Mouse (Mus musculus): ENCODE measurements around the gene Trnau1ap. TPM values are rescaled to one million over a fixed set of nuclear protein-coding genes. Genes with fewer than 3 reads are reported as not detected.
A peak's percentile ranks its signal among the peaks of the same experiment; 100 is the strongest.
"Not testable (repeated sequence)": the region's sequence is repeated elsewhere in the genome, so short reads cannot be mapped to it uniquely, and the experiment has no call there.

Gene Trnau1ap
- polyA plus RNA-seq, 1 experiment from 2014 or later = 80.5 TPM

DNA sequence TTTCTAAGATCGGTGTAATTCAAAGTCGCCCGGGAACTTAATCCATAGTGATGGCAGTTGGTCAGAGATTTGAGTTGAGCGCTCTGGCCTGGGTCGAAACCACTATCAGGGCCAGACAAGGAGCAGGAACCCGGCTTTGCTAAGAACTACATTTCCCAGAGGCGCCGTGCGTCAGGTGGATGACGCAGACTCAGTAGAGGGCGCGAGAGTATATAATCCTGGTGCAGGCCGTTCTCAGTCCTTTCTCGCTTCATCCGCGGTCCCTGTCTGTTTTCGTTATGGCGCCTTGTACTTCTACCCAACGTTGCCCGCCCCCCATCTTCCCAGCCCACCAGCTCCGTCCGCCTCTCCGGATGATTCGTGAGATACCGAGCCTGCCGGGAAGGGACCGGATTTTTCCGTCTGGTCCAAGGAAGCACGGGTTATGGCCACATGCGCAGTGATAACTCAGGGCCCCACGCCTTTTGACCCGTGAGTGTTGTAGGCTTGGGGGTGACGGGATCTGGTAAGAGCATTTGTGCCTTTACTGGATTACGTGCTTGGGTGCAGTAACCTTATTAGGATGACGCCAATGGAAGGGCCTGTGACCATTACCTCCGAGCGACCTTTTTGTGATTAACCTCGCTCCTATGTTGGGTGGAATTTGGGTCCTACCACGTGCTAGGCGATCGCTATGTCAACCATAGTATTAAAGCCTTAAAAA, 20.8 kb downstream of the Trnau1ap start:
- peaks cover 41% of the 10 kb centered on the region for H3K36me3 ChIP-seq
- H3K9ac ChIP-seq = peak overlapping the region; percentile 94
- H3K27me3 ChIP-seq = no peaks in the 10 kb centered on the region
- WGBS = 1% methylated on average over 41 of the region's 41 CpGs
- H3K4me3 ChIP-seq (replicated peaks) = peak overlapping the region; percentile 86
- peak; percentile 91 for ATAC-seq (replicated peaks; ENCODE audit: low FRiP score)
- no peaks in the 10 kb centered on the region for H3K9me3 ChIP-seq (replicated peaks)
- H3K27ac ChIP-seq = peak overlapping the region; percentile 92
- H3K4me1 ChIP-seq = peaks cover 12% of the 10 kb centered on the region
- H3K4me2 ChIP-seq = peak overlapping the region; percentile 82

DNA sequence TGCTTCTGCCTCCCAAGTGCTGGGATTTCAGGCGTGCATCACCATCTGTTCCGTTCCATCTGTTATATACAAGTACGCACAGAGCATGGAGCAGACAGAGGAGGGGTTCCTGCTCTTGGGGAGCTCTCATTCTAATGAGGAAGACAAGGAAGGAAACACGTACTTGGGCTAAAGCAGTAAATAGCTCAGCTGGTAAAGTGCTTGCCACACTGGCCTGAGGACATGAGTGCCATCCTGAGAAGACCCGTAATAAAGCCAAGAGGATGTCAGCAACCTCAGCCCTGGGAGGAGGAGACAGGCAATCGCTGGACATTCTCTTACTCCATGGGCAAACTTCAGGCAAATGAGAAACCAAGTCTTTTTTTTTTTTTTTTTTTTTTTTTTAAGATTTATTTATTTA, 23.3 kb downstream of the Trnau1ap start:
- no peak overlapping the region for H3K4me3 ChIP-seq (replicated peaks)
- WGBS = 75% methylated on average over 6 of the region's 6 CpGs

DNA sequence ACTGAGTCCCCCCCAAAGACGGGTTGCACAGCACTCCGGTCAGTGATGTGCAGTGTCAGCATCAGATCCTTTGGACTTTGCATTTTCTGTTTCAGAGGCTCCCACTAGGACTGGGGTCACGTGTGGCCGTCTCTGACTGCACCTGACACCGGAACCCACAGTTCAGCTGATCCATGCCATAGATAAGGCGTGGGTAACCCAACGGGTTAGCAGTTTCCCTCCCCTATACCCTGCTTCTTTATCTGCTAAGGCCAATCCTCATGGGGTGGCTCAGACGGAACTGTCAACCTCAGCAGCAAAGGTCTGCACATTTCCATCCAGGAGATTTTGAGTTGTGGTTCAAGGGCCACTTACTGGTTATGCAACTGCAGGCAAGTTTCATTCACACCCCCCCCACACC, 24.1 kb downstream of the Trnau1ap start:
- no peak for ATAC-seq (replicated peaks; ENCODE audit: low FRiP score)
- Histone ChIP-seq H3K9me3 (replicated peaks) (no peaks in the 10 kb centered on the region), H3K4me2 (no peak overlapping the region), H3K9ac (no peak overlapping the region), H3K27me3 (no peaks in the 10 kb centered on the region), H3K4me3 (replicated peaks) (no peak overlapping the region), H3K27ac (no peak overlapping the region), H3K36me3 (peaks cover 8% of the 10 kb centered on the region), H3K4me1 (peaks cover 19% of the 10 kb centered on the region)
- WGBS = 82% methylated on average over 8 of the region's 8 CpGs

More for the DNA sequence above, 23.3 kb downstream of the Trnau1ap start:
- Histone ChIP-seq H3K27me3 (no peaks in the 10 kb centered on the region), H3K36me3 (peaks cover 15% of the 10 kb centered on the region), H3K9ac (no peak overlapping the region), H3K4me1 (peaks cover 24% of the 10 kb centered on the region), H3K27ac (no peak overlapping the region), H3K4me2 (no peak overlapping the region), H3K9me3 (replicated peaks) (no peaks in the 10 kb centered on the region)
- ATAC-seq (replicated peaks; ENCODE audit: low FRiP score) = no peak

DNA sequence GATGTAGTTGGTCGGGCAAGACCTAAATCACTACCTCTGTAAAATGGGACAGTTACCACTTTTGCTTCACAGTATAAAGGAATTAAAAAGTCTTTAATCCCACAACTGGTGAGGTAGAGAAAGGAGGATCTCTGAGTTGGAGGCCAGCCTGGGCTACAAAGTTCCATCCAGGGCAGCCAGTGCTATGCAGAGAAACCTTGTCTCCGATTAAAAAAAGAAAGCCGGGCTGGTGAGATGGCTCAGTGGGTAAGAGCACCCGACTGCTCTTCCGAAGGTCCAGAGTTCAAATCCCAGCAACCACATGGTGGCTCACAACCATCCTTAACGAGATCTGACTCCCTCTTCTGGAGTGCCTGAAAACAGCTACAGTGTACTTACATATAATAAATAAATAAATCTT, 25.9 kb downstream of the Trnau1ap start:
- not testable (repeated sequence) for ATAC-seq (replicated peaks; ENCODE audit: low FRiP score); H3K36me3 ChIP-seq; H3K27ac ChIP-seq; H3K9me3 ChIP-seq (replicated peaks); H3K27me3 ChIP-seq
- WGBS = 45% methylated on average over 6 of the region's 6 CpGs
- Histone ChIP-seq H3K4me3 (replicated peaks) (peak overlapping the region; percentile 57), H3K4me2 (peak overlapping the region; percentile 82), H3K9ac (peak overlapping the region; percentile 59; the same call in 1 of the 2 replicates), H3K4me1 (peaks cover 12% of the 10 kb centered on the region)

DNA sequence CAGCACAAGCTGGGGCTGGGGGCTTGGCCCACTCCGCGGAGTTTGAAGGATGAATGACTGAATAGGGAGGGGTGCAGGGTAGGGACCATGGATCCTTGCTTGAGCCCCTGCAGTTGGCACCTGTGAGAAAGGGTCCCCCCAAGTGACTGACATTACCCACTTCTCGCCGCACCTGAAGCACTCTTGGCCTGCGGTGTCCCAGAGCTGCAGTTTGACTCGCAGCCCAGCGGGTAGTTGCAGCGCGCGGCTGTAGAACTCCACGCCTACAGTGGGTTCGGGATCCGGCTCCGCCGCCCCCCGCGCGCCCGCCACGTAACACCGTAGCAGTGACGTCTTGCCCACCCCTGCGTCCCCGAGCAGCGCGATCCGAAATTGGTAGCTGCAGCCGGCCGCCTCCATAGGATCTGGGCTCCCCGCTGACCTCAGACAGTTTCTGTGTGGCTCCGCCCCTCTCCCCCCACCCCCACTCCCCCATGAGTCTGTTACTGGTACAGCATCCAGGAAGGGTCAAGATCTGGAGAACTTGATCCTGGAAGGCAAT, 26.3 kb downstream of the Trnau1ap start, which contains the start of gene Rab42:
Rab42 (minus strand) TSS at position 447 of the 541 bp plus-strand sequence.
- Histone ChIP-seq H3K4me3 (replicated peaks) (peak within 1 kb of the TSS; percentile 57), H3K9ac (peak within 1 kb of the TSS; percentile 59), H3K9me3 (replicated peaks) (no peaks in the 10 kb centered on the region), H3K27ac (peak within 1 kb of the TSS; percentile 72), H3K36me3 (no peaks in the 10 kb centered on the region), H3K27me3 (no peaks in the 10 kb centered on the region), H3K4me1 (peaks cover 12% of the 10 kb centered on the region), H3K4me2 (peak within 1 kb of the TSS; percentile 82)
- ATAC-seq (replicated peaks; ENCODE audit: low FRiP score) = peak; percentile 75
- under 1% methylated on average over 31 of the region's 31 CpGs for WGBS

DNA sequence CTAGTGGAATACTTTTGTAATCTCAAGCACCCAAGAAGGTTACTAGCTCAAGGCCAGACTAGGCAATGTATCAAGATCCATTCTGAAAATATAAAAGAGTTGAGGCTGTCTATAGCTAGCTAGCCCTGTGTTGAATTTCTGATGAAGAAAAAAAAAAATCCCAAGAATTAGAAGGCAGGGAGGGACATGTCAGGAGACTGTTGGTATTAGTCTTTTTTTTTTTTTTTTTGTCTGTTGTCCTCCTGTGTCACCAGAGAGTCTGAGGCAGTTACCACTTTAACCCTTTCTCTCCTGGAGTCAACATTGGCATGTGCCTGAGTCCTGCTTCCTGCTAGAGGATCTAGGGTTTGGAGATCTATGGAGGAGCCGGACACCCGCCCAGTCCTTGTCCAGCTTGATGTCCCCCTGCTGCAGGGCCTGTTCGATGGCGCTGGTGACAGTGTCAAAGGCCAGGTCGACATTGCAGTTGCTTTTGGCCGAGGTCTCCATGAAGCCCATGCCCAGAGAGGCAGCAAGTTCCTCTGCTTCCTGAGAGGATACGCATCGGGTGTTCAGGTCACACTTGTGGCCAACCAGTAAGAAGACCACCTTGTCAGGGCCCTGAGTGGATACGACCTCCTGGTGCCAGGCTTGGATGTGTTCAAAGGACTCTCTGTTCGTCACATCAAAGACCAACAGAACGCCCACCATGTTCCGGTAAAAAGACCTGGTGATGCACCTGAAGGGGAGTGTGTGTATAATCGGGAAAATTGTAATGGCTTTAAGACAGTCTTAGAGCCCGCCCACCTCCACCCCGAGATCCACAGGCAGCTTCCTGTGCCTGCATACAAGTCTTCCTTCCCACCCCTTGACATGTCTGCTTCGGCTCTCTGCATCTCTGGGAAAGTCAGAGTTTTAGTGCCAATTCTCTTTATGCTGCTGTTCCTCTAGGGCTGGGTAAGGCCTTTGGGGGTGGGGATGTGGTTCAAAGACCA, 27.1 kb downstream of the Trnau1ap start:
- Histone ChIP-seq H3K4me2 (peak overlapping the region; percentile 82), H3K27me3 (no peaks in the 10 kb centered on the region), H3K27ac (peak overlapping the region; percentile 72; the same call in 1 of the 2 replicates), H3K4me3 (replicated peaks) (peak overlapping the region; percentile 57), H3K9ac (peak overlapping the region; percentile 59), H3K9me3 (replicated peaks) (no peaks in the 10 kb centered on the region), H3K36me3 (no peaks in the 10 kb centered on the region), H3K4me1 (peaks cover 12% of the 10 kb centered on the region)
- 52% methylated on average over 16 of the region's 16 CpGs for WGBS
- no peak for ATAC-seq (replicated peaks; ENCODE audit: low FRiP score)

DNA sequence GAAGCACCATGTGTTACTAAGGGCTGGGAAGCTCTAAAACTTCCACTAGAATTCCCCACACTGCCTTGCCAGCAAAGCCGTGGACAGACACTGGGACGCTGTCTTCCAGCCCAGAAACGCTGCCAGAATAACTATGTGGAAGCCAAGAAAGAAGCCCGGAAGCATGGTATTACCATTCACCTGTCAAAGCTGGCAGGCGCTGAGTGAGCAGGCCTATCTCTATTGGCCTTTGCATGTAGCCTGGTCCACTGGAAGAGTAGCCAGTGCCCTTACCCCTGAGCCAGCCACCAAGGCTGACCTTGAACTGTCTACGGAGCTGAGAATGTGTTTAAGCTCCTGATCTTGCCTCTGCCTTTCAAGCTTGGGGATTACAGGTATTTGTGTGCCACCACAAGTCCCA, 27.9 kb downstream of the Trnau1ap start:
- Histone ChIP-seq H3K9me3 (replicated peaks) (no peaks in the 10 kb centered on the region), H3K4me2 (no peak overlapping the region), H3K9ac (no peak overlapping the region), H3K27ac (no peak overlapping the region), H3K36me3 (no peaks in the 10 kb centered on the region), H3K4me3 (replicated peaks) (no peak overlapping the region), H3K27me3 (no peaks in the 10 kb centered on the region), H3K4me1 (peaks cover 12% of the 10 kb centered on the region)
- no peak for ATAC-seq (replicated peaks; ENCODE audit: low FRiP score)
- 83% methylated on average over 6 of the region's 6 CpGs for WGBS

DNA sequence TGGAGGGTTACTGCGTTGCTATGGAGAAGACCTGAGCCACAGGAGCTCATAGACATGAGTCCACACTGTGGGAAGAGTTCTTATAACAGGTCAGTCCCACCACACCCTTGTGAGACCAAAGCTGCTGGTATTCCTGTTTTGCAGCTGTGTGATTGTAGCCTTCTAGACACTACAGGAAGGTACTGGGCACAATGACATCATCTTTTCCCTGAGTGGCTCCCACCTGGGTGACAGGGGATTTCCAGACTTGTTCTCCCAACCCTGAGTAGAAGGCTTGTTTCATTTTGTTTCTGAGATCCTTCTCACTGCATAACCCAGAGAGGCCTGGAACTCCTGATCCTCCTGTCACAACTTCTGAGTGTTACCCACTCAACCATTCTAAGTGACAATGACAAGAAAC, 29.5 kb downstream of the Trnau1ap start:
- no peak overlapping the region for H3K4me2 ChIP-seq
- no peak overlapping the region for H3K9ac ChIP-seq
- H3K9me3 ChIP-seq (replicated peaks) = no peaks in the 10 kb centered on the region
- no peak overlapping the region for H3K27ac ChIP-seq
- H3K4me1 ChIP-seq = peaks cover 12% of the 10 kb centered on the region
- no peak for ATAC-seq (replicated peaks; ENCODE audit: low FRiP score)
- H3K36me3 ChIP-seq = no peaks in the 10 kb centered on the region
- WGBS = 95% methylated on average over 1 of the region's 1 CpGs
- no peaks in the 10 kb centered on the region for H3K27me3 ChIP-seq
- H3K4me3 ChIP-seq (replicated peaks) = no peak overlapping the region

DNA sequence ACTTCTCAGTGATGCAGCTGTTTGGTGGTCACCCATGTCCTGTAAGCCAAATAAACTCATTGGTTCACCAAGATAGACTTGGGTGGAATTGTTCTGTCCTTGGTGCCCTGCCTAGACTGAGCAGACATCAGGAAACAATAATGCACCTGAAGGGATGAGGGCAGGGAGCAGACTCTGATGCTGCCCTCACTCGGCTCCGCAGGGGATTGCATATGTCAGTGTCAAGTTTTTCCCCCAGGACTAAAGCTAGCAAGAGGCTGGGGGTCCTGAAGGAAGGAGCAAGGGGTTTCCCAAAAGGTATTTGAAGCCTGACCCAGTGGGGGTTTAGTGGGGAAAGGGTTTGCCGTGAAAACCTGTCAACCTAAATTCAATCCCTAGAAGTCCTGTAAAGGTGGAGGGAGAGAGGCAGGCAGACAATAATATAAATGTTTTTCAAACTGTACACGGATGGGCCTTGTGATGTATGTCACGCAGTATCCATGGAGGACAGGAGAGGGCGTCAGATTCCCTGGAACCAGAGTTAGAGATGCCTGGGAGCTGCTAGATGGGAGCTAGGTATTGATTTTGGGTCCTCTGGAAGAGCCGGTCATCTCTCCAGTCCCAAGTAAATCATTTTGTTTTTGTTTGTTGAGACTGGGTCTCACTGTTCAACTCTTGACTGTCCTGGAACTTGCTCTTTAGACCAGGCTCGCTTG, 33.5 kb downstream of the Trnau1ap start:
- ATAC-seq (replicated peaks; ENCODE audit: low FRiP score) = no peak
- H3K27me3 ChIP-seq = no peaks in the 10 kb centered on the region
- peaks cover 27% of the 10 kb centered on the region for H3K36me3 ChIP-seq
- H3K9me3 ChIP-seq (replicated peaks) = no peaks in the 10 kb centered on the region
- no peak overlapping the region for H3K27ac ChIP-seq
- WGBS = 49% methylated on average over 8 of the region's 8 CpGs
- no peaks in the 10 kb centered on the region for H3K4me1 ChIP-seq
- no peak overlapping the region for H3K4me2 ChIP-seq
- H3K9ac ChIP-seq = no peak overlapping the region
- no peak overlapping the region for H3K4me3 ChIP-seq (replicated peaks)

DNA sequence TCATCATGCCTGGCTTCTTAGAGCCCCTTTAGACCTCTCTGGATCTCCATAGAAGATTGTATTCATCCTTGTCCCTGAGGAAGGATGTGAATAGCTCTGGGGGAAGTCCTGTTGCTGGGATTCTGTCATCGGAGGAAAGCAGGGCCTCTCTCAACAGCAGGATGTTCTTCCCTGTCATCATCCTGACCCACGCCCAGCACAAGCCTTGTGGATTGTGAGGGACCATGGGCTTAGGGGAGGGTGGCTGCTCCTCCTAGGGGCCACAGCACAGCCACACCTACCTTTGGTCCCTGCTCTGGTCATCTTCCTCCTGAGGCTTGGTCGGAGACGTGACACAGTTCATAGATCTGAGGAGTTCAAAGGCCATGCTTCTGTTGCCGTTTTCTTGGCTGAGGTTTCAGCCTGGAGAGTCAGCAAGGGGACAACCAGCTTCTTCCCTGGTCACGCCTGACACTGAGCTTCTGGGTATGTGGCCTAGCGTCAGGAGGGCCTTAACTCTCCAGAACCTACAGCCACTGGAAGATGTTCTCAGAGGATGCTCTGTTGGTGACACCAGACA, 35.6 kb downstream of the Trnau1ap start:
- H3K9me3 ChIP-seq (replicated peaks) = no peaks in the 10 kb centered on the region
- H3K4me2 ChIP-seq = no peak overlapping the region
- no peak for ATAC-seq (replicated peaks; ENCODE audit: low FRiP score)
- peaks cover 40% of the 10 kb centered on the region for H3K36me3 ChIP-seq
- H3K27me3 ChIP-seq = no peaks in the 10 kb centered on the region
- no peaks in the 10 kb centered on the region for H3K4me1 ChIP-seq
- H3K4me3 ChIP-seq (replicated peaks) = no peak overlapping the region
- 57% methylated on average over 7 of the region's 7 CpGs for WGBS
- no peak overlapping the region for H3K27ac ChIP-seq
- no peak overlapping the region for H3K9ac ChIP-seq

DNA sequence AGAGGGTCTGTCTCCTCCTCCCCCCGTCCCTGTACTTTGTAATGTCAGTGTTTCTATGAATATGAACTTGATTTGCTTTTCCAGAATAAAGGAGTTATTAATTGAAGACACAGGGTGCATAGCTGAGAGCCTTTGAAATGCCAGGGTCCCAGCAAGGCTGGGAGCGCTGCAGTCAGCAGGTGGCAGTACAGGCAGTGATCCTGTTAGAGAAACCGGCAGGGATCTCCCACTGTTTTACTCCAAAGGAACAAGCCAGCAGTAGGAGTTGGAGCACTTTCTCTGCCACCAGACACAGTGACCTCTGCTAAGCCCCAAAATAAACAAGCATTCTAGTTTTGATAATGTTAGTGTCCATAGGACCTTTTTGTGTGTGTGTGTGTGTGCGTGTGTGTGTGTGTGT, 36.4 kb downstream of the Trnau1ap start:
- H3K4me2 ChIP-seq = no peak overlapping the region
- ATAC-seq (replicated peaks; ENCODE audit: low FRiP score) = no peak

More for the DNA sequence above, 36.4 kb downstream of the Trnau1ap start:
- H3K36me3 ChIP-seq = peaks cover 40% of the 10 kb centered on the region
- H3K9me3 ChIP-seq (replicated peaks) = no peaks in the 10 kb centered on the region
- H3K27ac ChIP-seq = no peak overlapping the region
- no peak overlapping the region for H3K4me3 ChIP-seq (replicated peaks)
- no peaks in the 10 kb centered on the region for H3K27me3 ChIP-seq
- no peaks in the 10 kb centered on the region for H3K4me1 ChIP-seq
- WGBS = 47% methylated on average over 4 of the region's 4 CpGs
- H3K9ac ChIP-seq = no peak overlapping the region
